Mouse (Mus musculus): ENCODE data around the gene Ksr2.

DNA sequence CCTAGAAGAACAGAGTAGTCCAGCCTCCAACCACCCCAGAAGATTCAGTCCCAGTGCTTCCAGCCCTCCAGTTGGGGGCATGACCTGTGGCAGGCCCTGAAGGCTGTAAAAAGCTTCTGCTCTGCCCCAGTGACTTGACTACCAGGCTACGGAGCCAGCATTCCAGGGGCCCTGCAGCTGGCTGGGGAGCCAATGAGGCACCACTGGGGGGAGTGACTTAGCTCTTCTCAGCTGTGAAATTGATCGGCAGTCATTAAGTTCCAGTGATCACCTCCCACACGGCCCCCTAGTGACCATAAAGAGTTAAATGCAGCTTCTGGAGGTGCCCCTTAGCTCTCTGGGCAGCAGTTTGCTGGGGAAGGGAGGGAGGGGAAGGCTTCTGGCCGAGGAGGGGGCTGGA lies 213.1 kb downstream of the Ksr2 start:
- TF ChIP-seq CTCF (IDR thresholded peaks at IDR 0.05; ENCODE audit: low read depth) (no peak), EP300 (optimal IDR thresholded peaks at IDR 0.05) (no peak)
